Mouse (Mus musculus) myocyte (in vitro differentiated cells): ENCODE data around the gene Alpk3. TPM values are rescaled to one million over a fixed set of nuclear protein-coding genes. Genes with fewer than 3 reads are reported as not detected.
"Not testable (repeated sequence)": the region's sequence is repeated elsewhere in the genome, so short reads cannot be mapped to it uniquely, and the experiment has no call there.

ENCODE experiments used
- H3K27me3 ChIP-seq: one replicate; pipeline ENCODE4 v1.6.1; 2011; ENCODE audit not compliant: control insufficient read depth, insufficient read depth, insufficient read length
- H3K36me3 ChIP-seq: one replicate; pipeline ENCODE4 v1.6.1; 2011; ENCODE audit not compliant: control insufficient read depth, insufficient read depth
- H3K4me2 ChIP-seq: one replicate; pipeline ENCODE4 v1.6.1; 2011; ENCODE audit warnings: low read depth, control low read depth
- H3K4me3 ChIP-seq: one replicate; pipeline ENCODE4 v1.5.1; 2011; ENCODE audit warnings: mild to moderate bottlenecking, control low read depth, moderate library complexity
- H3K79me2 ChIP-seq: one replicate; pipeline ENCODE4 v1.6.1; 2011; ENCODE audit not compliant: control insufficient read depth, insufficient read depth
- H3ac ChIP-seq: one replicate; pipeline ENCODE4 v1.6.1; 2011; ENCODE audit not compliant: control insufficient read depth, insufficient read length
- CEBPB ChIP-seq: IDR thresholded peaks from 2 replicates; pipeline ENCODE4 v1.6.1; 2011; ENCODE audit warnings: mild to moderate bottlenecking, moderate library complexity; ENCODE audit not compliant: poor library complexity, insufficient read depth, severe bottlenecking
- E2F4 ChIP-seq: IDR thresholded peaks from one replicate; pipeline ENCODE4 v1.6.1; 2011; ENCODE audit warnings: mild to moderate bottlenecking, control low read depth, moderate library complexity; ENCODE audit not compliant: insufficient read depth
- MAX ChIP-seq: IDR thresholded peaks from one replicate; pipeline ENCODE4 v1.6.1; 2011; ENCODE audit warnings: low read depth, mild to moderate bottlenecking, control low read depth
- MYOD1 ChIP-seq, 3 experiments: IDR thresholded peaks; one replicate each; pipeline ENCODE4 v1.6.1; 2011; ENCODE audit warnings: control low read depth in 2 of 3, low read depth in 2 of 3, mild to moderate bottlenecking in 2 of 3, moderate library complexity in 1 of 3; ENCODE audit not compliant: insufficient read length in 2 of 3, control insufficient read depth in 1 of 3
- MYOG ChIP-seq, 3 experiments: IDR thresholded peaks; one replicate each; pipeline ENCODE4 v1.6.1; 2011; ENCODE audit warnings: control low read depth in 2 of 3, low read depth in 2 of 3, mild to moderate bottlenecking in 2 of 3; ENCODE audit not compliant: insufficient read length in 2 of 3, control insufficient read depth in 1 of 3, insufficient read depth in 1 of 3
- POLR2A ChIP-seq: IDR thresholded peaks from one replicate; pipeline ENCODE4 v1.6.1; 2011; ENCODE audit warnings: low read depth, mild to moderate bottlenecking, control low read depth, moderate library complexity; ENCODE audit not compliant: insufficient read length
- POLR2AphosphoS2 ChIP-seq: IDR thresholded peaks from one replicate; pipeline ENCODE4 v1.6.1; 2011; ENCODE audit warnings: low read depth, control low read depth; ENCODE audit not compliant: insufficient read length
- REST ChIP-seq: IDR thresholded peaks from one replicate; pipeline ENCODE4 v1.6.1; 2011; ENCODE audit warnings: mild to moderate bottlenecking, control low read depth, moderate library complexity; ENCODE audit not compliant: insufficient read depth, insufficient read length
- SRF ChIP-seq: IDR thresholded peaks from one replicate; pipeline ENCODE4 v1.6.1; 2011; ENCODE audit warnings: low read depth; ENCODE audit not compliant: control insufficient read depth, insufficient read length
- TCF12 ChIP-seq: IDR thresholded peaks from one replicate; pipeline ENCODE4 v1.6.1; 2011; ENCODE audit warnings: mild to moderate bottlenecking, control low read depth; ENCODE audit not compliant: poor library complexity, insufficient read depth, severe bottlenecking
- TCF3 ChIP-seq: IDR thresholded peaks from one replicate; pipeline ENCODE4 v1.6.1; 2011; ENCODE audit warnings: low read depth, control low read depth; ENCODE audit not compliant: insufficient read length
- USF1 ChIP-seq: IDR thresholded peaks from one replicate; pipeline ENCODE4 v1.6.1; 2011; ENCODE audit warnings: low read depth, mild to moderate bottlenecking, control low read depth, moderate library complexity
- polyA plus RNA-seq: library from polyadenylated mRNA; unstranded; fragments of >200 nt; fragmentation: generic; extraction: Trizol; gene quantifications from one replicate; pipeline ENCODE4 v1.2.1, GENCODE M21; 2012; ENCODE audit warnings: missing spikeins

Gene Alpk3
- polyA plus RNA-seq, 1 experiment = 22.4 TPM

GRCm38 (mm10) chr7:81151216-81151615 is 93.8 kb downstream of the Alpk3 start:
- H3ac ChIP-seq = no peak overlapping the region
- no peak overlapping the region for H3K4me2 ChIP-seq
- no peaks in the 10 kb centered on the region for H3K36me3 ChIP-seq
- no peak for TF ChIP-seq CEBPB
- TF ChIP-seq TCF3 = no peak
- no peak for TF ChIP-seq TCF12
- TF ChIP-seq SRF = no peak
- H3K4me3 ChIP-seq = no peak overlapping the region
- H3K79me2 ChIP-seq = no peaks in the 10 kb centered on the region
- no peaks in the 10 kb centered on the region for H3K27me3 ChIP-seq

GRCm38 (mm10) chr7:81152306-81152705 is 94.9 kb downstream of the Alpk3 start:
- H3ac ChIP-seq = no peak overlapping the region
- H3K27me3 ChIP-seq = peaks cover 6% of the 10 kb centered on the region
- H3K4me3 ChIP-seq = no peak overlapping the region
- TF ChIP-seq TCF12 (no peak), REST (no peak), POLR2AphosphoS2 (no peak), SRF (no peak), CEBPB (no peak), USF1 (no peak)
- no peaks in the 10 kb centered on the region for H3K79me2 ChIP-seq
- H3K4me2 ChIP-seq = no peak overlapping the region
- no peaks in the 10 kb centered on the region for H3K36me3 ChIP-seq

- Histone ChIP-seq H3K36me3 (no peaks in the 10 kb centered on the region), H3K4me2 (no peak overlapping the region), H3K4me3 (no peak overlapping the region), H3ac (no peak overlapping the region), H3K27me3 (peaks cover 6% of the 10 kb centered on the region), H3K79me2 (no peaks in the 10 kb centered on the region)
- no peak for TF ChIP-seq SRF
- TF ChIP-seq USF1 = no peak
- no peak for TF ChIP-seq E2F4
- no peak for TF ChIP-seq MAX
- TF ChIP-seq CEBPB = no peak
- no peak for TF ChIP-seq MYOD1 (IDR thresholded peaks at IDR 0.05; ENCODE audit: control insufficient read depth in 1 of 3, insufficient read length in 2 of 3, low read depth in 2 of 3)
- TF ChIP-seq TCF12 = no peak
- TF ChIP-seq POLR2AphosphoS2 = no peak
- TF ChIP-seq MYOG (IDR thresholded peaks at IDR 0.05; ENCODE audit: control insufficient read depth in 1 of 3, insufficient read depth in 1 of 3, insufficient read length in 2 of 3, low read depth in 2 of 3) = no peak
- no peak for TF ChIP-seq REST
- no peak for TF ChIP-seq POLR2A
- TF ChIP-seq TCF3 = no peak
Observed at GRCm38 (mm10) chr7:81152826-81153225, 95.4 kb downstream of the Alpk3 start.

GRCm38 (mm10) chr7:81153327-81153726 is 95.9 kb downstream of the Alpk3 start:
- Histone ChIP-seq H3K36me3 (no peaks in the 10 kb centered on the region), H3K27me3 (peaks cover 6% of the 10 kb centered on the region), H3K4me2 (no peak overlapping the region), H3K79me2 (no peaks in the 10 kb centered on the region), H3ac (no peak overlapping the region), H3K4me3 (no peak overlapping the region)
- TF ChIP-seq MAX (no peak), POLR2AphosphoS2 (no peak), MYOD1 (IDR thresholded peaks at IDR 0.05; ENCODE audit: control insufficient read depth in 1 of 3, insufficient read length in 2 of 3, low read depth in 2 of 3) (no peak), TCF12 (no peak), REST (no peak), TCF3 (no peak), CEBPB (no peak), SRF (no peak), E2F4 (no peak), POLR2A (no peak), USF1 (no peak), MYOG (IDR thresholded peaks at IDR 0.05; ENCODE audit: control insufficient read depth in 1 of 3, insufficient read depth in 1 of 3, insufficient read length in 2 of 3, low read depth in 2 of 3) (no peak)

- not testable (repeated sequence) for H3K79me2 ChIP-seq, H3K4me3 ChIP-seq, H3K27me3 ChIP-seq, H3K36me3 ChIP-seq, H3ac ChIP-seq, H3K4me2 ChIP-seq
Observed at GRCm38 (mm10) chr7:81154244-81154643, 96.8 kb downstream of the Alpk3 start.
